Comparison of ENCODE assay signal across 23 mouse cellular contexts in genomic region chr19:56278366-56278765, GRCm38 (mm10). TPM values are rescaled to one million over a fixed set of nuclear protein-coding genes. Genes with fewer than 3 reads are reported as not detected.
"Had no signal": no experiment of that assay in that cellular context is flagged by ENCODE, and none has a peak within 500 bp of the region (broad histone marks: within the 10 kb centered on the region; RNA-seq: fewer than 3 reads in every experiment).

No protein-coding gene starts in this region.

- H3K4me1 ChIP-seq: limb, embryonic 15.5 days; midbrain, embryonic 10.5 days; midbrain, embryonic 12.5 days; neural tube, embryonic 13.5 days; neural tube, embryonic 15.5 days; stomach, embryonic 15.5 days had no signal

- H3K27ac ChIP-seq: limb, embryonic 15.5 days; midbrain, embryonic 10.5 days; midbrain, embryonic 12.5 days; neural tube, embryonic 13.5 days; neural tube, embryonic 15.5 days; stomach, embryonic 15.5 days; stomach, postnatal 0 days had no signal

- DNase-seq: lung, adult 18-20 months; lung, embryonic 14.5 days; lung, postnatal 10 days; lung, postnatal 4 days; midbrain, embryonic 14.5 days; right cerebral cortex, adult 18-20 months; right cerebral cortex, postnatal 25 days; thymus, adult 2 months; thymus, postnatal 25 days; thymus, postnatal 4 days had no signal

- H3K9me3 ChIP-seq: limb, embryonic 15.5 days; midbrain, embryonic 10.5 days; midbrain, embryonic 12.5 days; neural tube, embryonic 13.5 days; neural tube, embryonic 15.5 days; stomach, embryonic 15.5 days had no signal

- H3K27me3 ChIP-seq: neural tube, embryonic 13.5 days; neural tube, embryonic 15.5 days; stomach, embryonic 15.5 days had no signal

- ATAC-seq: midbrain, embryonic 16.5 days had no signal

- H3K36me3 ChIP-seq: limb, embryonic 15.5 days; midbrain, embryonic 10.5 days; midbrain, embryonic 12.5 days; neural tube, embryonic 13.5 days; neural tube, embryonic 15.5 days; stomach, embryonic 15.5 days had no signal

- H3K4me2 ChIP-seq: limb, embryonic 15.5 days; lung, embryonic 14.5 days; midbrain, embryonic 12.5 days; neural tube, embryonic 13.5 days; neural tube, embryonic 15.5 days; stomach, embryonic 15.5 days had no signal

- H3K9ac ChIP-seq: limb, embryonic 15.5 days; lung, embryonic 14.5 days; midbrain, embryonic 12.5 days; neural tube, embryonic 13.5 days; neural tube, embryonic 15.5 days; stomach, embryonic 15.5 days had no signal

- H3K4me3 ChIP-seq: limb, embryonic 15.5 days; midbrain, embryonic 10.5 days; midbrain, embryonic 12.5 days; myocyte; neural tube, embryonic 13.5 days; neural tube, embryonic 15.5 days; stomach, embryonic 15.5 days had no signal

RNA-seq across cellular contexts. Expression of gene Habp2, which starts 8.6 kb away (rescaled TPM):
- total RNA-seq: megakaryocyte, adult 5-6 weeks; megakaryocyte-erythroid progenitor cell, adult 5-6 weeks had no signal
- polyA plus RNA-seq: midbrain, embryonic 12.5 days; midbrain, embryonic 14.5 days; neural tube, embryonic 11.5 days; testis, adult 2 months had no signal
